Mouse (Mus musculus) forebrain, embryonic 12.5 days (tissue): ENCODE measurements at regions not wholly inside any gene's neighbourhood (a gene's known extent, or its start where the extent isn't known, plus 50 kb on each side); places are given as distances from the start of the nearest gene placed in this dataset.
A peak's percentile ranks its signal among the peaks of the same experiment; 100 is the strongest.

Experiments used
- ATAC-seq: fragments of 200-750 bp; cut with Nextera tagmentation; 2 replicates; pipeline ENCODE4 v1.8.0; 2017; ENCODE audit warnings: moderate TSS enrichment; ENCODE audit not compliant: low FRiP score
- H3K27ac ChIP-seq: fragments of 300-500 bp; sonication (generic); 2 replicates; pipeline ENCODE4 v1.5.1; 2016; ENCODE audit warnings: mild to moderate bottlenecking
- H3K27me3 ChIP-seq: fragments of 300-500 bp; sonication (generic); 2 replicates; pipeline ENCODE4 v1.6.1; 2016; ENCODE audit warnings: mild to moderate bottlenecking
- H3K36me3 ChIP-seq: fragments of 300-500 bp; sonication (generic); replicated peaks from 2 replicates; pipeline ENCODE4 v1.6.1; 2016; ENCODE audit warnings: mild to moderate bottlenecking
- H3K4me1 ChIP-seq: fragments of 300-500 bp; sonication (generic); 2 replicates; pipeline ENCODE4 v1.6.1; 2016
- H3K4me2 ChIP-seq: fragments of 300-500 bp; sonication (generic); 2 replicates; pipeline ENCODE4 v1.6.1; 2016; ENCODE audit warnings: mild to moderate bottlenecking, moderate library complexity
- H3K4me3 ChIP-seq: fragments of 300-500 bp; sonication (generic); replicated peaks from 2 replicates; pipeline ENCODE4 v1.5.1; 2016; ENCODE audit warnings: mild to moderate bottlenecking
- H3K9ac ChIP-seq: fragments of 300-500 bp; sonication (generic); 2 replicates; pipeline ENCODE4 v1.6.1; 2016; ENCODE audit warnings: mild to moderate bottlenecking
- H3K9me3 ChIP-seq: fragments of 300-500 bp; sonication (generic); 2 replicates; pipeline ENCODE4 v1.6.1; 2016
- WGBS: fragments of 180-500 bp; shearing (Covaris S2); methylation state at CpG from one replicate; pipeline ENCODE4 v1.1.7; 2016; 5-methylcytosine and 5-hydroxymethylcytosine counted together

- ATAC-seq, result no peak
Observed at GRCm38 (mm10) chr10:68672291-68672690, 51.2 kb upstream of the Tmem26 start.

GRCm38 (mm10) chr10:68673102-68673872, 50.2 kb upstream of the Tmem26 start:
- no peak overlapping the region for H3K4me3 ChIP-seq
- no peaks in the 10 kb centered on the region for H3K27me3 ChIP-seq
- no peak overlapping the region; the same call in 1 of the 2 replicates for H3K27ac ChIP-seq
- H3K9ac ChIP-seq, result no peak overlapping the region
- H3K4me2 ChIP-seq, result no peak overlapping the region
- H3K36me3 ChIP-seq, result no peaks in the 10 kb centered on the region
- no peaks in the 10 kb centered on the region for H3K9me3 ChIP-seq
- 79% methylated on average over 9 of the region's 9 CpGs for WGBS
- no peak for ATAC-seq
- H3K4me1 ChIP-seq, result 0 out of 2 replicates have a peak, but pooled peaks cover 6% of the 10 kb centered on the region

More at GRCm38 (mm10) chr10:68672291-68672690, 51.2 kb upstream of the Tmem26 start:
- Histone ChIP-seq H3K4me1 (0 out of 2 replicates have a peak, but pooled peaks cover 6% of the 10 kb centered on the region), H3K27ac (0 out of 2 replicates have a peak overlapping the region, but pooled peaks have one; percentile 5), H3K4me3 (no peak overlapping the region), H3K36me3 (no peaks in the 10 kb centered on the region), H3K4me2 (no peak overlapping the region), H3K9ac (no peak overlapping the region), H3K9me3 (no peaks in the 10 kb centered on the region), H3K27me3 (no peaks in the 10 kb centered on the region)
- 79% methylated on average over 12 of the region's 12 CpGs for WGBS
